Mouse (Mus musculus) ZHBTc4 (cell line): ENCODE measurements around the gene Atad1.
"Not testable (repeated sequence)": the region's sequence is repeated elsewhere in the genome, so short reads cannot be mapped to it uniquely, and the experiment has no call there.

Experiments used
- DNase-seq: peaks from one replicate; pipeline ENCODE4 v3.0.0-alpha.2; 2011; ENCODE audit warnings: low read depth, low spot score

Atad1 gene

DNA sequence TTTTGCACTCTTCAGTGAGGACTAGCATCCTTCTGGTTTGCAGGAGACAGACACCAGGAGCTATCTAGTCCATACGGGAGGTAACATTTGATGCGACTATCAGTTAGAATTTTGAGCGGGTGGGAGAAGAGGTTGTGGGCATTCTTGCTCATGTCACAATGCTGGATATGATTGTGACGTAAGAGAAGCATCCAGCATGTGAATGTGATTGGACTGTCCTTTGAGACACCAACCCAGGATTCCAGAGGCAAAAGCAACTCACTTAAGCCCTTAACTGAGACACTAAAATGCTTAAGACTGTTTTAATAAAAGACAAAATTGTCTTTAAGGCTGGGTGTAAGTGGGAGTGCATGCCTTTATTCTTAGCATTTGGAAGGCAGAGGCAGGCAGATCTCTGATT, at the start of gene Atad1:
Gene Atad1 (minus strand): TSS at position 101 of the 400 bp plus-strand sequence.
- no peak for DNase-seq

DNA sequence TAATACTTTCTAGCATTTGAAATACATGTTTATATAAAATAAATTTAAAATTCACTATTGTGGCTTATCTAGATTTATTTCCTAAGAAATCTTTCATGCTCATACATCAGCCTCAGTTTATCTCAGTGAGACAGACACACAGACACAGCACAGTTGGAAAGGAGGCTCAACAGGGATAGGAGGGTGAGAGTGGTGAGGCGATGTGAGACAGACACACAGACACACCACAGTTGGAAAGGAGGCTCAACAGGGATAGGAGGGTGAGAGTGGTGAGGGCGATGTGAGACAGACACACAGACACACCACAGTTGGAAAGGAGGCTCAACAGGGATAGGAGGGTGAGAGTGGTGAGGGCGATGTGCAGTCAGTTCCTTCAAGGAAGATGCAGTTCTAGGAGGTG, 48.4 kb upstream of the Atad1 start:
- not testable (repeated sequence) for DNase-seq

DNA sequence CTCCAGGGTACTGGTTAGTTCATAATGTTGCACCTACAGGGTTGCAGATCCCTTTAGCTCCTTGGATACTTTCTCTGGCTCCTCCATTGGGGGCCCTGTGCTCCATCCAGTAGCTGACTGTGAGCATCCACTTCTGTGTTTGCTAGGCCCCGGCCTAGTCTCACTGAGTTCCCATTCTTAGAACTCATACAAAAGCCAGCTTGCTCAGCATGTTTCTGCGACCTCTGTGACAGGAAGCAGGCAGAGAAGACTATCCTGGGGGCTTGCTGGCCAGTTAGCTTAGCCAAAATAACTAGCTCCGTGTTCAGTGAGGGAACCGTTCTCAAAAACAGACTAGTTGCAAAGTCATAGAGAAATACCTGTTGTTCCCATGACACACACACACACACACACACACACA, 47.8 kb upstream of the Atad1 start:
- DNase-seq: not testable (repeated sequence)

DNA sequence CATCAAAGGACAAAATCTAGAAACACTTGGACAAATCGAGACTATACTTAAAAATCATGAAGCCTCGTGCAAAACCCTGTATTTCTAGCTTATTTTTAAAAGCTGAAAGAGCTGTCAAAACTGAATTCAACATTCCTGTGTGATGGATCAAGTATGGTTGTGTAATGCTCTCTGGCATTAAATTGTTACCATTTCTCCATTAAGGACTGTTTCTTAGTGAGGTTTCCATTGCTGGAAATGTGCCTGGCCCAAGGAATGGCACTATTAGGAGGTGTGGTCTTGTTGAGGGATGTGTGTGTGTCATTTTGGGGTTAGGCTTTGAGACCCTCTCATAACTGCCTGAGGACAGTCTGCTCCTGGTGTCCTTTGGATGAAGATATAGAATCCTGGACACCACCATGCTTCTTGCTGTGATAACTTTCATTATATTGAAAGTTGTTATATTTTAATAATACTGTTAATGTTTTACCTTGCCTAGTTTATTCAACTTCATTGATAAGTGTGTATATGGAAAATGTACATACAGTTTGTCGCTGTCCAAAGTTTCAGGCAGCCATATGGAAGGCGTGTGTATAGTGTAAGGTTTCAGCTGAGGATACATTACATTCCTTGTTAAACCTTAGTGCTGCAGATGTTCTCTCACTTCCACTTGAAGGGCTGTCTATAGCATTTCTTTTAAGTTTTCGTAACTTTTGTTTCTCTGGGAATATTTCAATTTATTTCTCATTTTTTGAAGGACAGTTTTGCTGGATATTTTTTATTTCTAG, 41.9 kb upstream of the Atad1 start:
- no peak for DNase-seq

DNA sequence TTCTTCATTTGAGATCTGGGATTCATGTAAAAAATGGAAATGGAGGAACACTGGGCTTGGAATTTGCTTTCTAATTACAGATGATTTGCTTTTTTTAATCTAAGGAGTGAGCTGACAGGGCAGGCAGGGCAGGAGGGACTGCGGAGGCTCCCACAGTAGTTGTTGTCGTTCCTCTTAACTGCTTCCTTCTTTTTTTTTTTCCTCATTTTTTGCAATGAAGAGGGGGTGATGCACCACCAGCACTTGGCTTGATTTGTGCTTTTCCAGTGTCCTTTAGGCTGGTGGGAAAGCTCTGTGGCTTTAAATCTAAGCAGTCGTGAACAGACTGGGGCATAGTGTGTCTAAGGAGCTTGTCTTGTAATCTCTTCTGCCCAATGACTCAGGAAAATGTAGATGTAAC, 39.5 kb upstream of the Atad1 start:
- DNase-seq: no peak

DNA sequence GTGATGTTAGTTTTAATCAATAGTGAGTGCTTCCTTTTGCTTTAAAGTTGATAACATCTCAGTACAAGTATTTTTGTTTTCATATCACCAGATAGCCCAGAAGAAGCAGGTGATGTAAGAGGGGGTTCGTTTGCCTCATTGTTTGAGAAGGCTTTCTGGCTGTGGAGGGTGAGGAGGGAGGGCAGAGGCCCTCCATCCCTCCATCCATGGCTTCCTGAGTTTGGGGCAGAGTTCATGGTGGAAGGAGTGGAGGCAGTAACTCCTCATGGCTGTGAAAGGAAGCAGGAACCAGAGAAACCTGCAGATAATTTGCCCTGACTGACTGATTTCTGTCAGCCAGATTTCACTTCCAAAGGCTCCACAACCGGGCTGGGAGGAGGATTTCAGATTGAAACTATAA, 38.8 kb upstream of the Atad1 start:
- DNase-seq: no peak

DNA sequence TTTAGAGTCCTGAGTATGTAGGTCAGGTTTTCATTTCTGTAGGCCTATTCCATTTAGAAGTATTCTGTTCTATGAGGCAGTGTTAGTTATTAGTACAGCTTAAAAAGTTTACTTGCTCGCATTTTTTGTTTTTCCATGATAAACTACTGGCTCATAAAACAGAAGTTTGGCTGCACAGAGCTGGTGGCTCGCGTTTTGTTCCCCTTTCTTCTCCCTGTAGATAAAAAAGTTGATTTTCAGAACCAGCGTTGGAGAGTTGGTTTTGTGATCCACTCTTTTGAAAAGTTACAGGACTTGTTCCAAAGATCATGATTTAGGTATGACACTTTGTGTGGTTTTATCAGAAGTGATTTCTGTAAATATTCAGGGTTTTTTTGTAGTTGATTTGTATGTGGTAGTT, 22.9 kb upstream of the Atad1 start:
- DNase-seq: no peak

DNA sequence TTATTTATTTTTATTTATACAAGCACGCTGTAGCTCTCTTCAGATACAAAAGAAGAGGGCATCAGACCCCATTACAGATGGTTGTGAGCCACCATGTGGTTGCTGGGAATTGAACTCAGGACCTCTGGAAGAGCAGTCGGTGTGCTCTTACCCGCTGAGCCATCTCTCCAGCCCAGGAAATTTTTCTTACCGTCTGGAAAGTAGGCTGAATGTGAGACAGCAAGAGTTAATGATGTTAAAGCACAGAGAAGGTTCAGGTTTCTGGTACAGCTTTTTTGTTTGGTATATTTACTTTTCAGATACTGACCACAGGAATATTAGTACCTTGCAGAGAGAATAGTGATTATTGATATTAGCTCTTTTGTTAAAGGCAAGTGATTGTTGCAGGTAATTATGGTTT, 21.6 kb upstream of the Atad1 start:
- DNase-seq: no peak

DNA sequence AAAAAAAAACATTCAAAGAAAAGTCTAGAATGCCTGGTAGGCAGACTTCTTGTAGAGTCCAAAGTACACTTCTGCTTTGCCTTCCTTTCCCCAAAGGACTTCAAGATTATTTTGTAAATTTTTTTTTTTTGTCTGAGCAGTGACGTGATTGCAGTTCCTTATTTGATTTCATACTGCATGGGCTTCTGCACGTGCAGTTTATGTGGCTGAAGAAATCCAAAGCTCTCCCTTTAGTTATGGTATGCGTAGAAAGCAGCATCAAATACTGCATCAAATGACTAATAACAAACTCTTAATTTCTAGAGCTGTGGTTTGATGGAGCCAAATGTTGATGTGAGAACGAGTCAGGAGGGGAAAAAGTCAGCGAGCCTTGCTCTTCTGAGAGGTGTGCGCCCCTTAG, 20.9 kb upstream of the Atad1 start:
- DNase-seq: no peak

DNA sequence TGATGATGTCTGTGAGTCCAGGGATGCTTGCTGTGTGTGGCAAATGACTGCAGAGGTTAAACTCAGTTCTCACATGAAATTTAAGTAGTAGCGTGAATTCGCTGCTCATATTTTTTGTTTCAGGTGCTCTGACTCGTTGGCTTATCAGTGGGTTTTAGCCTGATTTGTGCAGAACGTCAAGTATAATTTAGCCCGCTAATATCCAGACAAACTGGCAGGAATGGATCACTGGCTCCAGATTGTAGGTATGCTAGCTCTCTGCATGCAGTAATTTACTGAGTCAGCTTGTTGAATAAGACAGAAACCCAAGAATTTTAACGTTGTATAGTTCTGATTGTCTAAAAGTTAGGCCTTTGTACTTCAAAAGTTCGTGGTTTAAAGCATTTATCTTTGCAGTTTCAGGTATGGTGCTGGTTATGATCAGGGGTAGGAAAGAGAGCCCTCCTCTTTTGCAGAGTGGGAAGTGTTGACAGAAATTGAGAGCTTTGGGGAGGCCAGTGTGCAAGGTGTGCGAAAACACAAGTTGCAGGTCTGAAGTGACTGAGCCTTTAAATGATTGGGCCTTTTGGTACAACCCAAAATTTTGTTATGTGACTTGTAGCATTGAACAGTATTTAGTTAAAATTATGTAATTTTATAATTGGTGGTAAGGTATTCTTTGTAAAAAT, 19.9 kb upstream of the Atad1 start:
- no peak for DNase-seq

DNA sequence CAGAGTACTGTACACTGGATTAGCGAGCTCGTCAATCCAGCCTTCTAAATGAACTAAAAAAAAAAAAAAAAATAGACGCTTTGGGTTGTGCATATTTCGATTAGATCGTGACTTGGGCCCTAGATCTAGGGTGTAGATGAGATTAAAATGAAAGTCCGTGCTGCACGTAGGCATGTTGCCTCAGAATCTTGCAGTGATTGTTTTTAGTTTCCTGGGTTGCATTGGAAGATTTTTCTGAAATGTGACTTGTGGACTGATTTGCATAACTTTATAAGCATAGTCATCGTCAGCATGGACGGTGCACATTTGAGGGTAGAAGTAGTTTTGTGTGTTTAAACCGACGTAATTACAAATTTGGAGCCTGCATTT, 19.2 kb upstream of the Atad1 start:
- no peak for DNase-seq

DNA sequence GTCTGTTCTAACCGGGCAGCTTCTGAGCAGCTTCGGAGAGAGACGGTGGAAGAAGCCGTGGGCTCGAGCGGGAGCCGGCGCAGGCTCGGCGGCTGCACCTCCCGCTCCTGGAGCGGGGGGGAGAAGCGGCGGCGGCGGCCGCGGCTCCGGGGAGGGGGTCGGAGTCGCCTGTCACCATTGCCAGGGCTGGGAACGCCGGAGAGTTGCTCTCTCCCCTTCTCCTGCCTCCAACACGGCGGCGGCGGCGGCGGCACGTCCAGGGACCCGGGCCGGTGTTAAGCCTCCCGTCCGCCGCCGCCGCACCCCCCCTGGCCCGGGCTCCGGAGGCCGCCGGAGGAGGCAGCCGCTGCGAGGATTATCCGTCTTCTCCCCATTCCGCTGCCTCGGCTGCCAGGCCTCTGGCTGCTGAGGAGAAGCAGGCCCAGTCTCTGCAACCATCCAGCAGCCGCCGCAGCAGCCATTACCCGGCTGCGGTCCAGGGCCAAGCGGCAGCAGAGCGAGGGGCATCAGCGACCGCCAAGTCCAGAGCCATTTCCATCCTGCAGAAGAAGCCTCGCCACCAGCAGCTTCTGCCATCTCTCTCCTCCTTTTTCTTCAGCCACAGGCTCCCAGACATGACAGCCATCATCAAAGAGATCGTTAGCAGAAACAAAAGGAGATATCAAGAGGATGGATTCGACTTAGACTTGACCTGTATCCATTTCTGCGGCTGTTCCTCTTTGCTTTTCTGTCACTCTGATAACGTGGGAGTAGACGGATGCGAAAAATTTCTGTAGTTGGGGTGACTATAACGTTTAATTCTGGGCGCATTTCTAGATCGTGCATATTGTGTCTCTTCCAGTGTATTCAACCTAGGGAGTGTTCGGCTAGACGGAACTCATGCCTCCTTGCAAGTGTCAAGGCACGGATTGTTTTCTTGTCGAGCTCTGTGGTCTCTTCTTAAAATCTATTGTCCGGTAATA, 18.5 kb upstream of the Atad1 start:
- peak; percentile 60 for DNase-seq

DNA sequence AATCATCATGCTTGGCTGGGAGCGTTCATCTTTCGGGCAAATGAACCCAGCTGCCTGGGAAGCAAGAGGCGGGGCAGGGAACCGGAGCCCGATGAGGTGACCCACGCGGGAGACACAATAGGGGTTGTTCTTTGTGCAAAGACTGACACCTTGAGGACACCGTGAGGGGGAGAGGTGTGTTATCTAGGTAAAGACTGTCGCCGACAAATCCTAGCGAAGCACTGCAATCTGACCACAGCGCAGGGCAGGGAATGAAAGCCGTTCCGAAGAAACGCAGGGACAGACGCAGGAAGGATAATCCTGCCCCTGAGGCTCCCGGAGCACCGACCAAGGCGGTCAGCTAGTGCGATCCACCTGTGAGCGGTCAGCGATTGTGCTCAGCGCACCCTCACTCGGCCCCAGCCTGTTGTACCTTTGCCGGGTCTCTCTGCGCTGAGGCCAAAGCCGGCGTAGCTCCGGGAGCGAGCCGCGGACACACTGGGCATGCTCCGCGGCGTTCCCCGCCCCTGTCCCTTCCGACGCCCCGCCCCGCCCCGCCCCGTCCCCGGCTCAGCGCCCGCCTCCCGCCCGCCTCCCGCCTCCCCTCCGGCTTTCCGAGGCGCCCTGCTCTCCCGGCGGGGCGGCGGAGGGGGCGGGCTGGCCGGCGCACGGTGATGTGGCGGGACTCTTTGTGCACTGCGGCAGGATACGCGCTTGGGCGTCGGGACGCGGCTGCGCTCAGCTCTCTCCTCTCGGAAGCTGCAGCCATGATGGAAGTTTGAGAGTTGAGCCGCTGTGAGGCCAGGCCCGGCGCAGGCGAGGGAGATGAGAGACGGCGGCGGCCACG, 17.5 kb upstream of the Atad1 start, which contains the start of gene Pten:
Gene Pten (plus strand): TSS at position 598 of the 826 bp plus-strand sequence.
- peak; percentile 98 for DNase-seq

DNA sequence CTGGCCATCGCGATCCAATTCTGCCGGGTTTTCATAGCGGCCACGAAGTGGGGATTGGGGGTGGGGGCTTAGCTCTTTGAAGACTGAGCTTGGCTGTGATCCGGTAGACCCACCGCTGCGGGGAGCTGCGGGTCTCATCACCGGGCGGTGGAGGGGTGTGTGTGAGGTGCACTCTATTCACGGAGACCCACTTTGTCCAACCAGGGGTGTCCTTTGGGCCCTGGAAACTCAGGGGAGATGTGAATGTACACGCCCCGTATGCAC, 17.0 kb upstream of the Atad1 start:
- no peak for DNase-seq

DNA sequence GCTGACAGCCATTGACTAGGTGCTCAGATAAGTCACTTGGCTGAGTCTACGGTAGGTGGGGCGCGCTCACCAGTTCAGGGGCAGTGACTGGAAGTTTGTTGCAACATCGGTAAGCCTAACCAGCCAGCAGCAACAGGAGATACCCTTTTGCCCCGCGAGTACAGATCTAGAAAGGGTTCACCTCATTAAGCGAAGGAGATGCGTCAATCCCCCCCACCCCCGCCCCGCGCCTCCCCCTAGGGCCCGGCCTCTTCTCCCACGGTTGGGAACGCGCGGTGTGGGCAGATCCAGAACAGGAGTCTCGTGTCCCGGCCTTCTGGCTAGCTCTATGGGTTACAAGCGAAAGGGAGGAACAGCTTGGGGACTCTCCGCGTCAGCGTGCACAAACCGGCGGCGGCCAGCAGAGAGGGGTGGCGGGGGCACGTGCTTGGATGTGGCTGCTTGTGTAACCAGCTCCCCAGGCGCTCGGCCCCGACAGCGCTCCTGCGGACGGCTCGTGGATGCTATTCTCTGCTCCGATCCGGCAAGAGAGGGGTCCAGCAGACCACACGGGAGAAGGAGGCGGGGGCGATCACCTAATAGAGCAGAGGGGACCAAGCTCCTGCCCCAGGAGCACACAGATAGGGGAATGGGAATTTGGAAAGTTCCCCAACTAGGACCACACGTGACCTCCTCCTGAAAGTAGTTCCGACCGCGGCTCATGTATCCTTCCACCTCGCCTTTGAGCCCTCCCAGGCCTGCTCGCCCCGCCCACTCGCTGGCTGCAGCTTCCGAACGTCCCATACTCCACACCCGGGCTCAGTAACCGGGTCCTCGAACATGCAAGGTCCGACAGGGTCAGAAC, 16.4 kb upstream of the Atad1 start:
- DNase-seq: peak; percentile 98

DNA sequence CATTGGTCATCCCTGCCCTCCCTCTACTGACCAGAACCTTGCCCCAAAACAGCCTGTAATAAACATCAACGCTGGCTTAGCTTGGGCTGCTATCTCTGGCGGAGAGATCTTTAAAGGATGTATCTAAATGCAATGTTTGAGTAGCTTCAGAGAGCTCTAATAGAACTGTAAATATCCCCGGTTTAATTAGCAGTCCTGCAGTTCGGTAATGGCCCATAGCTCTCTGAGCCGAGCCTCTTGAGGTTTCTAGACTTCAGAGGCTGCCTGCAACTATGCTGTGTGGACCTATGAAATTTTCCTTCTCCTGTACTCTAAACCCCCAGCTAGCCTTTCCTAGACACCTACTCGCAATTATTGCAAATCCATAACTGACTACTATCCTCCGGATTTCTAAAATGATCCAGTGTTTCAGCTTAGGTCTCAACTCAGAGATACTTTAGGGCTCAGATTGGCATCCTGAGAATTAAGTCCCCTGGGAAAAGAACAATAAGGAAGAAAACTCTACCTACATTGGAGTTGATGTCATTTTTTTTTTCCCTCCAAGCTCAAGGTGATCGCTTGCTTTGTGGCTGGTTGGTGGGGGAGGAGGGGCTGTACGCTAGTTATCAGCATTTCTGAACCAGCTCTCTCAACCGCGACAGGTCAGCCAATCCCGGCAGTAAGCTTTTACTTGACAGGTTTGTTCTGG, 15.7 kb upstream of the Atad1 start:
- no peak for DNase-seq

DNA sequence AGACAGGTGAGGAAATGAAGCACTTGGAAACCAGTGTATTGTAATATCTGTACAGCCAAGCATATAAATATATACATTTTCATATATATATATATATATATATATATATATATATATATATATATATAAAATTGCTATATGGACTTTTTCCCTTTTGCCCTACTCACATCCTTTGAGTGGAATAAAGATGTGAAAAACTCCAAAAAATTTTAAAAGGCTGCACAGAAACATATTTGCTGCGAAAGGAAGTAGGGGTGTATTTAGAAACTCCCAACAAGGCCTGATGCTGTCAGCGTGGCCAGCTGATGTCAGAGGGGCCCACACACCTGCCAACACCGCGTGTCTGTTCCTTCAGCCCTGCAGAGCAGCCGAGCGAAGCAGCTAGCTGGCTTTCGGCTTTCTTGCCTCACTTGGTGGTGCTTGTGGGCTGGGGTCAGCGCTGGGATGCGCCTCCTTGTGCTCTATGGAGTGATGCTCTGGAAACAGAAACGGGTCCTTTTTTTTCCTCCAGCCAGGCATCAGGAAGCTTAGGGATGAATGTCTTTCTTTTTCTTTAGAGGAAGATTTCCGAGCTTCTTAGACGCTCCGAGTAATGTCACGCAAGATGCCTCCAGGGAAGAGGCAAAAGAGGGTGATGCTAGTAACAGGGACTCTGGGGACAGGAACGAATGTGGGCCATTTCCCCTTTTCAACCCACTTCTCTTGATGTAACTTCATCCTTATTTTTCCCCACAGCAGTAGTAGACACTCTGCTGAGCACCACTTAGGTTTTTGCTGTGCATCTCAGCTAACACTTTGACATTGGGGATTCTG, 14.8 kb upstream of the Atad1 start:
- DNase-seq: no peak

DNA sequence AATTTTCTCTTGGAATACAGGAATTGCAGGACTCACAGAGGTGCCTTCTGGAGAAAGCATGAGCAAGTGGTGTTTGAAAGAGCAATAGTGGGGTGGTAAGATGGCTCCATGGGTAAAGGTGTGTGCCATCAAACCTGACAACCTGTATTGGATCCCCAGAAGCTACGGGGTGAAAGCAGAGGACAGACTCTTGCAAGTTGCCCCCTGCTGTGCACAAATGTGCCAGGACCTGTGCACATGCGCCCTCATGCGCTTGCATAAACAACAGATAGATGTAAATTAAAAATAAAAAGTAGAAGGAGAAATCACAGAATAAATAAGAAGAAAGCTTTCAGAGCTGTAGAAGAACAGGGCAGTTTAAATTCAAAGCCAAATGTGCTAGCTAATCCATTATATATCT, 13.8 kb upstream of the Atad1 start:
- no peak for DNase-seq

DNA sequence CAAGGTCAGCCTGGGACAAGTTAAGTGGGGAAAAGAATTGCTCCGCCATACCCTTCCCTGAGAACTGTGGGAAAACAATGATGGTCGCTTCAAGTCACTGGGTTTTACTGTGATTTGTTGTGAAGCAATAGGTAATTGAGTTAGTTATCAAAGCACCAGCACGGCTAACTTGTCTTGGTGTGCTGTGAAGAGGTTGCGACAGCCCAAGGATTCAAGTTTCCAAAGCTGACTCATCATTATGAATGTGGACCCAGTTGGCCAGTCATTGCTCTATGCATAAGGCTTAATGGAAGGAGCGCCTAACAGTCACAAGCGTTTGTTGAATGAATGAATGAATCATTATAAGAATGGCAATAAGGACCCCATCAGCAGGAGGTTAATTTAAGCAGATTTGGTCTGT, 12.8 kb upstream of the Atad1 start:
- DNase-seq: no peak
